Mouse (Mus musculus) neural tube, embryonic 11.5 days (tissue): ENCODE measurements at regions not wholly inside any gene's neighbourhood (a gene's known extent, or its start where the extent isn't known, plus 50 kb on each side); places are given as distances from the start of the nearest gene placed in this dataset.

ENCODE experiments used
- ATAC-seq: fragments of 200-750 bp; cut with Nextera tagmentation; 2 replicates; pipeline ENCODE4 v1.8.0; 2017; ENCODE audit warnings: moderate number of reproducible peaks, mild to moderate bottlenecking, moderate TSS enrichment, moderate library complexity; ENCODE audit not compliant: insufficient read depth, low FRiP score, low TSS enrichment
- DNase-seq: peaks from one replicate; pipeline ENCODE4 v3.0.0-alpha.2; 2015; ENCODE audit warnings: low spot score
- H3K27ac ChIP-seq: fragments of 300-500 bp; sonication (generic); 2 replicates; pipeline ENCODE4 v1.5.1; 2014; ENCODE audit warnings: low read depth, mild to moderate bottlenecking, low read length
- H3K27me3 ChIP-seq: fragments of 300-500 bp; sonication (generic); 2 replicates; pipeline ENCODE4 v1.6.1; 2014; ENCODE audit warnings: mild to moderate bottlenecking, low read length, mixed read lengths; ENCODE audit not compliant: control insufficient read depth, insufficient read depth
- H3K36me3 ChIP-seq: fragments of 300-500 bp; sonication (generic); 2 replicates; pipeline ENCODE4 v1.6.1; 2014; ENCODE audit warnings: mild to moderate bottlenecking, low read length, moderate library complexity, mixed read lengths; ENCODE audit not compliant: control insufficient read depth, insufficient read depth
- H3K4me1 ChIP-seq: fragments of 300-500 bp; sonication (generic); 2 replicates; pipeline ENCODE4 v1.6.1; 2014; ENCODE audit warnings: low read length, mixed read lengths; ENCODE audit not compliant: control insufficient read depth, insufficient read depth
- H3K4me2 ChIP-seq: fragments of 300-500 bp; sonication (generic); 2 replicates; pipeline ENCODE4 v1.6.1; 2014; ENCODE audit warnings: low read depth, mild to moderate bottlenecking, moderate library complexity
- H3K4me3 ChIP-seq: fragments of 300-500 bp; sonication (generic); 2 replicates; pipeline ENCODE4 v1.5.1; 2014; ENCODE audit warnings: low read depth, low read length
- H3K9ac ChIP-seq: fragments of 300-500 bp; sonication (generic); 2 replicates; pipeline ENCODE4 v1.6.1; 2014; ENCODE audit warnings: mild to moderate bottlenecking, low read length
- H3K9me3 ChIP-seq: fragments of 300-500 bp; sonication (generic); 2 replicates; pipeline ENCODE4 v1.6.1; 2016; ENCODE audit warnings: low read length; ENCODE audit not compliant: control insufficient read depth
- WGBS: fragments of 180-500 bp; shearing (Covaris S2); extraction: QIAGEN DNeasy Blood & Tissue Kit; methylation state at CpG from one replicate; pipeline ENCODE4 v1.1.7; 2014; 5-methylcytosine and 5-hydroxymethylcytosine counted together

GRCm38 (mm10) chr7:70576112-70576910, 209.8 kb upstream of the Nr2f2 start:
- ATAC-seq (no peak), DNase-seq (no peak)
- no peak overlapping the region for H3K4me3 ChIP-seq
- no peaks in the 10 kb centered on the region for H3K27me3 ChIP-seq
- H3K9me3 ChIP-seq: no peaks in the 10 kb centered on the region
- 51% methylated on average over 15 of the region's 15 CpGs for WGBS
- H3K36me3 ChIP-seq: no peaks in the 10 kb centered on the region
- no peaks in the 10 kb centered on the region for H3K4me1 ChIP-seq
- H3K9ac ChIP-seq: no peak overlapping the region
- H3K27ac ChIP-seq: no peak overlapping the region
- no peak overlapping the region for H3K4me2 ChIP-seq

- Histone ChIP-seq H3K9ac (no peak overlapping the region), H3K4me3 (no peak overlapping the region), H3K36me3 (no peaks in the 10 kb centered on the region), H3K27ac (no peak overlapping the region), H3K9me3 (no peaks in the 10 kb centered on the region), H3K4me1 (no peaks in the 10 kb centered on the region), H3K4me2 (no peak overlapping the region), H3K27me3 (no peaks in the 10 kb centered on the region)
- no peak for DNase-seq
- 62% methylated on average over 2 of the region's 2 CpGs for WGBS
- ATAC-seq: no peak
These were observed 209.1 kb upstream of the Nr2f2 start for GRCm38 (mm10) chr7:70575614-70576013.

- WGBS: 87% methylated on average over 6 of the region's 6 CpGs
- Histone ChIP-seq H3K9me3 (no peaks in the 10 kb centered on the region), H3K4me1 (no peaks in the 10 kb centered on the region), H3K4me3 (no peak overlapping the region), H3K27me3 (no peaks in the 10 kb centered on the region), H3K9ac (no peak overlapping the region), H3K36me3 (no peaks in the 10 kb centered on the region), H3K4me2 (no peak overlapping the region), H3K27ac (no peak overlapping the region)
- ATAC-seq (no peak), DNase-seq (no peak)
These were observed 207.7 kb upstream of the Nr2f2 start for GRCm38 (mm10) chr7:70574194-70574593.

- ATAC-seq: no peak
- DNase-seq: no peak
- Histone ChIP-seq H3K4me3 (no peak overlapping the region), H3K27me3 (no peaks in the 10 kb centered on the region), H3K4me1 (no peaks in the 10 kb centered on the region), H3K9ac (no peak overlapping the region), H3K9me3 (no peaks in the 10 kb centered on the region), H3K4me2 (no peak overlapping the region), H3K36me3 (no peaks in the 10 kb centered on the region), H3K27ac (no peak overlapping the region)
- 52% methylated on average over 1 of the region's 1 CpGs for WGBS
These were observed 198.5 kb upstream of the Nr2f2 start for GRCm38 (mm10) chr7:70565034-70565433.

- no peak for DNase-seq
- Histone ChIP-seq H3K9me3 (no peaks in the 10 kb centered on the region), H3K27me3 (no peaks in the 10 kb centered on the region), H3K9ac (no peak overlapping the region), H3K4me3 (no peak overlapping the region), H3K4me1 (no peaks in the 10 kb centered on the region), H3K36me3 (no peaks in the 10 kb centered on the region), H3K4me2 (no peak overlapping the region), H3K27ac (no peak overlapping the region)
- no peak for ATAC-seq
- 79% methylated on average over 5 of the region's 5 CpGs for WGBS
These were observed 182.5 kb upstream of the Nr2f2 start for GRCm38 (mm10) chr7:70548936-70549450.

- Histone ChIP-seq H3K9ac (no peak overlapping the region), H3K36me3 (no peaks in the 10 kb centered on the region), H3K27ac (no peak overlapping the region), H3K27me3 (no peaks in the 10 kb centered on the region), H3K4me2 (no peak overlapping the region), H3K4me3 (no peak overlapping the region), H3K4me1 (no peaks in the 10 kb centered on the region), H3K9me3 (no peaks in the 10 kb centered on the region)
- 78% methylated on average over 10 of the region's 10 CpGs for WGBS
- DNase-seq (no peak), ATAC-seq (no peak)
These were observed 175.5 kb upstream of the Nr2f2 start for GRCm38 (mm10) chr7:70541881-70542665.

GRCm38 (mm10) chr7:70539121-70539642, 172.6 kb upstream of the Nr2f2 start:
- DNase-seq: no peak
- 68% methylated on average over 9 of the region's 9 CpGs for WGBS
- Histone ChIP-seq H3K9ac (no peak overlapping the region), H3K36me3 (no peaks in the 10 kb centered on the region), H3K4me3 (no peak overlapping the region), H3K4me2 (no peak overlapping the region), H3K27me3 (no peaks in the 10 kb centered on the region), H3K4me1 (no peaks in the 10 kb centered on the region), H3K27ac (no peak overlapping the region), H3K9me3 (no peaks in the 10 kb centered on the region)
- ATAC-seq: no peak

- no peaks in the 10 kb centered on the region for H3K9me3 ChIP-seq
- H3K4me1 ChIP-seq: no peaks in the 10 kb centered on the region
- no peak overlapping the region for H3K27ac ChIP-seq
- H3K27me3 ChIP-seq: no peaks in the 10 kb centered on the region
- H3K36me3 ChIP-seq: no peaks in the 10 kb centered on the region
- no peak overlapping the region for H3K4me3 ChIP-seq
- no peak overlapping the region for H3K9ac ChIP-seq
- WGBS: 77% methylated on average over 6 of the region's 6 CpGs
- no peak overlapping the region for H3K4me2 ChIP-seq
- ATAC-seq: no peak
- no peak for DNase-seq
These were observed 169.5 kb upstream of the Nr2f2 start for GRCm38 (mm10) chr7:70536046-70536445.
